In the genomic region with DNA sequence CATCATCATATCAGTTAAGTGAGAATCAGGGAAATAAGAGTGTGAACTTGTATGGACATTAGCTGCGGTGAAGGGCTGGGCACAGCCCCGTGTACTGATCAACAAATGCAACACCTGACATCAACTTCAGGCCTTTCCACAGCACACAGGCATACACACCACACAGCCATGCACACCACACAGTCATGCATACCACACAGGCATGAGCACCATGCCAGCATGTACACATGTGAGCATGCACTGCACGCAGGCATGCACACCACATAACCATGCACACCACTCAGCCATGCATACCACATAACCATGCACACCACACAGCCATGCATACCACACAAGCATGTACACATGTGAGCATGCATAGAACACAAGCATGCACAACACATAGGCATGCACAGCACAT, we compare ENCODE assay signal across 21 mouse cellular contexts.
"Had no signal": no experiment of that assay in that cellular context is flagged by ENCODE, and none has a peak within 500 bp of the region (broad histone marks: within the 10 kb centered on the region; RNA-seq: fewer than 3 reads in every experiment).

No protein-coding gene starts in this region.

- H3K27ac ChIP-seq: kidney, embryonic 15.5 days; left cerebral cortex, adult 2 months; limb, embryonic 13.5 days; liver, embryonic 12.5 days; liver, embryonic 15.5 days; macrophage; stomach, postnatal 0 days had no signal

- H3K4me1 ChIP-seq: kidney, embryonic 15.5 days; liver, embryonic 12.5 days; liver, embryonic 15.5 days had no signal

- ATAC-seq: liver, embryonic 12.5 days; midbrain, embryonic 16.5 days had no signal

- H3K27me3 ChIP-seq: kidney, embryonic 15.5 days; limb, embryonic 13.5 days; liver, embryonic 12.5 days; liver, embryonic 15.5 days had no signal

- H3K4me3 ChIP-seq: kidney, embryonic 15.5 days; left cerebral cortex, adult 2 months; limb, embryonic 13.5 days; liver, embryonic 12.5 days; liver, embryonic 15.5 days had no signal

- H3K9ac ChIP-seq: kidney, embryonic 15.5 days; limb, embryonic 13.5 days; liver, embryonic 12.5 days; liver, embryonic 15.5 days had no signal

- DNase-seq: kidney, adult 11 months; kidney, adult 8-10 months; kidney, postnatal 10 days; kidney, postnatal 36 days; layer of hippocampus, postnatal 36 days; liver; lung, adult 18-20 months; right cerebral cortex, postnatal 14 days; right cerebral cortex, postnatal 4 days; thymus, adult 2 months; thymus, postnatal 14 days; thymus, postnatal 4 days had no signal

- H3K4me2 ChIP-seq: kidney, embryonic 15.5 days; limb, embryonic 13.5 days; liver, embryonic 12.5 days; liver, embryonic 15.5 days; midbrain, embryonic 11.5 days had no signal

- H3K36me3 ChIP-seq: kidney, embryonic 15.5 days; limb, embryonic 13.5 days; liver, embryonic 12.5 days; liver, embryonic 15.5 days had no signal
